In genomic region chr2:52605321-52605720, GRCm38 (mm10) we compare ENCODE assay signal across 9 mouse cellular contexts.
A peak's percentile ranks its signal among the peaks of the same experiment; 100 is the strongest.
DNase-seq lines count a peak whose midpoint lies in the region; ATAC-seq and TF ChIP-seq lines count a peak whose summit lies in the region.
"Had no signal": no experiment of that assay in that cellular context is flagged by ENCODE, and none has a peak within 500 bp of the region (broad histone marks: within the 10 kb centered on the region; RNA-seq: fewer than 3 reads in every experiment).

No protein-coding gene starts in this region.

- no peaks in the 10 kb centered on the region for H3K36me3 ChIP-seq in hindbrain, embryonic 10.5 days
- H3K36me3 ChIP-seq in hindbrain, embryonic 13.5 days = no peaks in the 10 kb centered on the region
- H3K36me3 ChIP-seq: limb, embryonic 12.5 days had no signal

- H3K4me3 ChIP-seq in hindbrain, embryonic 10.5 days = no peak overlapping the region
- no peak overlapping the region for H3K4me3 ChIP-seq in hindbrain, embryonic 13.5 days
- H3K4me3 ChIP-seq in lung, adult 2 months (replicated peaks; ENCODE audit: extremely low read depth, low read depth, low read length) = no peak overlapping the region
- H3K4me3 ChIP-seq: limb, embryonic 12.5 days had no signal

- 0 out of 2 replicates have a peak, but pooled peaks have one; percentile 21 for TF ChIP-seq CTCF in lung, adult 2 months (IDR thresholded peaks at IDR 0.05; ENCODE audit: insufficient read depth, low read length)

- DNase-seq in hindbrain, embryonic 10.5 days (ENCODE audit: low spot score) = peak; percentile 57
- peak; percentile 49 for DNase-seq in MN1 (ENCODE audit: low spot score)
- peak; percentile 85 to 89 for DNase-seq in cerebellum, postnatal 10 days
- DNase-seq in gastrocnemius, postnatal 10 days = peak; percentile 73
- DNase-seq in kidney, postnatal 4 days = peak; percentile 82 to 84
- peak; percentile 56 for DNase-seq in lung, adult 2 months
- peak; percentile 79 to 85 for DNase-seq in right cerebral cortex, adult 2 months (ENCODE audit: low spot score in 2 of 2)

- H3K4me2 ChIP-seq in hindbrain, embryonic 13.5 days = no peak overlapping the region
- H3K4me2 ChIP-seq: limb, embryonic 12.5 days had no signal

- H3K4me1 ChIP-seq in hindbrain, embryonic 10.5 days (replicated peaks) = peaks cover 7% of the 10 kb centered on the region
- peaks cover 7% of the 10 kb centered on the region for H3K4me1 ChIP-seq in hindbrain, embryonic 13.5 days (replicated peaks)
- H3K4me1 ChIP-seq in lung, adult 2 months (ENCODE audit: control insufficient read depth, insufficient read depth, low read length) = peaks cover 4% of the 10 kb centered on the region; the same call in 1 of the 2 replicates
- H3K4me1 ChIP-seq: limb, embryonic 12.5 days had no signal

- no peak overlapping the region for H3K9ac ChIP-seq in hindbrain, embryonic 13.5 days
- H3K9ac ChIP-seq: limb, embryonic 12.5 days had no signal

- no peak overlapping the region for H3K27ac ChIP-seq in hindbrain, embryonic 10.5 days
- no peak overlapping the region for H3K27ac ChIP-seq in hindbrain, embryonic 13.5 days
- H3K27ac ChIP-seq: limb, embryonic 12.5 days had no signal

- H3K27me3 ChIP-seq in hindbrain, embryonic 10.5 days (ENCODE audit: insufficient read depth, poor library complexity, severe bottlenecking) = no peaks in the 10 kb centered on the region
- no peaks in the 10 kb centered on the region for H3K27me3 ChIP-seq in hindbrain, embryonic 13.5 days
- H3K27me3 ChIP-seq: limb, embryonic 12.5 days had no signal

- WGBS in hindbrain, embryonic 10.5 days = 33% methylated on average over 4 of the region's 4 CpGs
- WGBS in hindbrain, embryonic 13.5 days = 21% methylated on average over 4 of the region's 4 CpGs
- 13% methylated on average over 4 of the region's 4 CpGs for whole genome bisulfite sequencing in lung, adult 2 months

- H3K9me3 ChIP-seq in hindbrain, embryonic 10.5 days = no peaks in the 10 kb centered on the region
- no peaks in the 10 kb centered on the region for H3K9me3 ChIP-seq in hindbrain, embryonic 13.5 days
- H3K9me3 ChIP-seq: limb, embryonic 12.5 days had no signal

- no peak for ATAC-seq in hindbrain, embryonic 13.5 days (ENCODE audit: low FRiP score)

- no peak for TF ChIP-seq POLR2A in lung, adult 2 months (IDR thresholded peaks at IDR 0.05; ENCODE audit: borderline replicate concordance, extremely low read depth, low read depth, low read length)
